Mouse (Mus musculus) kidney, postnatal 0 days (tissue): ENCODE results near the gene Inpp5a. TPM values are rescaled to one million over a fixed set of nuclear protein-coding genes. Genes with fewer than 3 reads are reported as not detected.

Experiments
- ATAC-seq: fragments of 200-750 bp; cut with Nextera tagmentation; replicated peaks from 2 replicates; pipeline ENCODE4 v1.8.0; 2017; ENCODE audit warnings: low read depth, moderate number of reproducible peaks, moderate TSS enrichment, moderate library complexity; ENCODE audit not compliant: low FRiP score
- DNase-seq: peaks from one replicate; pipeline ENCODE4 v3.0.0-alpha.2; 2016; ENCODE audit warnings: low spot score
- H3K27ac ChIP-seq: fragments of 300-500 bp; sonication (generic); 2 replicates; pipeline ENCODE4 v1.5.1; 2014; ENCODE audit warnings: mild to moderate bottlenecking
- H3K27me3 ChIP-seq: fragments of 300-500 bp; sonication (generic); 2 replicates; pipeline ENCODE4 v1.6.1; 2014; ENCODE audit warnings: low read length, mixed read lengths; ENCODE audit not compliant: insufficient read depth
- H3K36me3 ChIP-seq: fragments of 300-500 bp; sonication (generic); 2 replicates; pipeline ENCODE4 v1.6.1; 2014; ENCODE audit warnings: low read length, mixed read lengths; ENCODE audit not compliant: insufficient read depth
- H3K4me1 ChIP-seq: fragments of 300-500 bp; sonication (generic); replicated peaks from 2 replicates; pipeline ENCODE4 v1.6.1; 2014; ENCODE audit warnings: antibody characterized with exemption, low read length, mixed read lengths; ENCODE audit not compliant: insufficient read depth
- H3K4me2 ChIP-seq: fragments of 300-500 bp; sonication (generic); 2 replicates; pipeline ENCODE4 v1.6.1; 2014; ENCODE audit warnings: mild to moderate bottlenecking, low read length, moderate library complexity, mixed read lengths
- H3K4me3 ChIP-seq: fragments of 300-500 bp; sonication (generic); replicated peaks from 2 replicates; pipeline ENCODE4 v1.5.1; 2014; ENCODE audit warnings: low read depth, low read length
- H3K9ac ChIP-seq: fragments of 300-500 bp; sonication (generic); 2 replicates; pipeline ENCODE4 v1.6.1; 2014; ENCODE audit warnings: low read depth, low read length
- H3K9me3 ChIP-seq: fragments of 300-500 bp; sonication (generic); replicated peaks from 2 replicates; pipeline ENCODE4 v1.6.1; 2016; ENCODE audit warnings: low read length, inconsistent platforms, mixed read lengths
- CTCF ChIP-seq: IDR thresholded peaks from 2 replicates; pipeline ENCODE4 v1.5.1; 2016; ENCODE audit warnings: antibody characterized with exemption, low read depth, mild to moderate bottlenecking, moderate library complexity
- WGBS: fragments of 180-500 bp; shearing (Covaris S2); extraction: QIAGEN DNeasy Blood & Tissue Kit; methylation state at CpG from one replicate; pipeline ENCODE4 v1.1.7; 2014; 5-methylcytosine and 5-hydroxymethylcytosine counted together
- polyA plus RNA-seq: library from polyadenylated mRNA; unstranded; fragments of >200 nt; fragmentation: Nextera tagmentation; extraction: Ambion mirVana; gene quantifications from 2 replicates; pipeline ENCODE4 v1.2.1, GENCODE M21; 2015

The Inpp5a gene
- polyA plus RNA-seq, 1 experiment from 2014 or later: 24.3 TPM

- 81% methylated on average over 6 of the region's 6 CpGs for WGBS
- H3K4me1 ChIP-seq: peaks cover 24% of the 10 kb centered on the region
Observed at GRCm38 (mm10) chr7:139439922-139440895, 51.3 kb downstream of the Inpp5a start.

GRCm38 (mm10) chr7:139441022-139441421 lies 52.1 kb downstream of the Inpp5a start:
- 35% methylated on average over 5 of the region's 5 CpGs for WGBS
- Histone ChIP-seq H3K9me3 (no peaks in the 10 kb centered on the region), H3K4me2 (no peak overlapping the region), H3K36me3 (no peaks in the 10 kb centered on the region), H3K27me3 (no peaks in the 10 kb centered on the region), H3K4me1 (peaks cover 24% of the 10 kb centered on the region), H3K27ac (no peak overlapping the region), H3K4me3 (no peak overlapping the region), H3K9ac (no peak overlapping the region)
- ATAC-seq (no peak), DNase-seq (no peak)
- no peak for TF ChIP-seq CTCF

More at GRCm38 (mm10) chr7:139439922-139440895, 51.3 kb downstream of the Inpp5a start:
- no peak for TF ChIP-seq CTCF
- H3K4me2 ChIP-seq: no peak overlapping the region
- H3K9ac ChIP-seq: no peak overlapping the region
- no peaks in the 10 kb centered on the region for H3K36me3 ChIP-seq
- H3K27me3 ChIP-seq: no peaks in the 10 kb centered on the region
- H3K9me3 ChIP-seq: no peaks in the 10 kb centered on the region
- no peak for DNase-seq
- H3K4me3 ChIP-seq: no peak overlapping the region
- no peak for ATAC-seq
- no peak overlapping the region for H3K27ac ChIP-seq

- WGBS: 53% methylated on average over 10 of the region's 10 CpGs
- Histone ChIP-seq H3K36me3 (no peaks in the 10 kb centered on the region), H3K4me1 (peaks cover 24% of the 10 kb centered on the region), H3K4me2 (no peak overlapping the region), H3K9me3 (no peaks in the 10 kb centered on the region), H3K27me3 (no peaks in the 10 kb centered on the region), H3K9ac (no peak overlapping the region), H3K27ac (no peak overlapping the region), H3K4me3 (no peak overlapping the region)
- DNase-seq (peak; percentile 57), ATAC-seq (no peak)
- peak; percentile 14; the same call in 1 of the 2 replicates for TF ChIP-seq CTCF
Observed at GRCm38 (mm10) chr7:139441761-139442211, 52.9 kb downstream of the Inpp5a start.

- no peak for DNase-seq
- Histone ChIP-seq H3K4me1 (peaks cover 10% of the 10 kb centered on the region), H3K4me3 (no peak overlapping the region), H3K27me3 (no peaks in the 10 kb centered on the region), H3K9ac (no peak overlapping the region), H3K9me3 (no peaks in the 10 kb centered on the region), H3K4me2 (no peak overlapping the region), H3K27ac (no peak overlapping the region), H3K36me3 (no peaks in the 10 kb centered on the region)
- 73% methylated on average over 8 of the region's 8 CpGs for WGBS
- TF ChIP-seq CTCF: no peak
- ATAC-seq: no peak
Observed at GRCm38 (mm10) chr7:139445621-139446020, 56.7 kb downstream of the Inpp5a start.

- ATAC-seq (no peak), DNase-seq (no peak)
- H3K27ac ChIP-seq: no peak overlapping the region
- H3K36me3 ChIP-seq: no peaks in the 10 kb centered on the region
- no peaks in the 10 kb centered on the region for H3K27me3 ChIP-seq
- WGBS: 77% methylated on average over 3 of the region's 3 CpGs
- no peak for TF ChIP-seq CTCF
- no peaks in the 10 kb centered on the region; the same call in 1 of the 2 replicates for H3K4me1 ChIP-seq
- no peak overlapping the region for H3K9ac ChIP-seq
- H3K9me3 ChIP-seq: no peaks in the 10 kb centered on the region
- H3K4me3 ChIP-seq: no peak overlapping the region
- H3K4me2 ChIP-seq: no peak overlapping the region
Observed at GRCm38 (mm10) chr7:139447381-139447780, 58.5 kb downstream of the Inpp5a start.

- Histone ChIP-seq H3K4me1 (no peaks in the 10 kb centered on the region; the same call in 1 of the 2 replicates), H3K27ac (no peak overlapping the region), H3K4me2 (no peak overlapping the region), H3K9ac (no peak overlapping the region), H3K27me3 (no peaks in the 10 kb centered on the region), H3K4me3 (no peak overlapping the region), H3K9me3 (no peaks in the 10 kb centered on the region), H3K36me3 (no peaks in the 10 kb centered on the region)
- no peak for ATAC-seq
- DNase-seq: no peak
- 76% methylated on average over 16 of the region's 16 CpGs for WGBS
- TF ChIP-seq CTCF: no peak
Observed at GRCm38 (mm10) chr7:139450186-139450998, 61.5 kb downstream of the Inpp5a start.
